Mouse (Mus musculus) CH12.LX (cell line): ENCODE data around the gene Zfp788. TPM values are rescaled to one million over a fixed set of nuclear protein-coding genes. Genes with fewer than 3 reads are reported as not detected.

Experiments
- DNase-seq: peaks from one replicate; pipeline ENCODE4 v3.0.0-alpha.2; 2013; ENCODE audit errors: extremely low read depth
- H3K27ac ChIP-seq: 2 replicates; pipeline ENCODE4 v1.5.1; 2012; ENCODE audit warnings: low read depth, mild to moderate bottlenecking, control low read depth, moderate library complexity; ENCODE audit not compliant: insufficient read depth
- H3K27me3 ChIP-seq: replicated peaks from 2 replicates; pipeline ENCODE3; 2012; ENCODE audit warnings: inconsistent platforms
- H3K36me3 ChIP-seq, 2 experiments: replicated peaks in 1 of 2; 2 replicates each; pipeline versions ENCODE3 to v1.6.1; 2012; ENCODE audit warnings: inconsistent platforms in 1 of 2, low read length in 1 of 2, mild to moderate bottlenecking in 1 of 2, mixed read lengths in 1 of 2, moderate library complexity in 1 of 2; ENCODE audit not compliant: control insufficient read depth in 1 of 2, insufficient read depth in 1 of 2
- H3K4me1 ChIP-seq, 2 experiments: 2 replicates each; pipeline ENCODE4 v1.6.1; 2012; ENCODE audit warnings: inconsistent platforms in 1 of 2, moderate library complexity in 1 of 2; ENCODE audit not compliant: insufficient read depth in 2 of 2, control insufficient read depth in 1 of 2
- H3K4me2 ChIP-seq: 2 replicates; pipeline ENCODE4 v1.6.1; 2012; ENCODE audit warnings: low read depth, mild to moderate bottlenecking, control low read depth; ENCODE audit not compliant: poor library complexity, insufficient read depth, severe bottlenecking
- H3K4me3 ChIP-seq, 3 experiments: fragments of 150-350 bp in 1 of 3; sonication (generic) in 1 of 3; replicated peaks in 1 of 3; 2 replicates each; pipeline versions ENCODE3 to v1.5.1; 2011 to 2012; ENCODE audit warnings: low read depth in 2 of 3, low read length in 2 of 3, mild to moderate bottlenecking in 2 of 3, moderate library complexity in 2 of 3, control low read depth in 1 of 3, improper control_type of control experiment in 1 of 3, inconsistent platforms in 1 of 3, mixed read lengths in 1 of 3; ENCODE audit not compliant: poor library complexity in 1 of 3
- H3K79me2 ChIP-seq: replicated peaks from 2 replicates; pipeline ENCODE4 v1.6.1; 2012; ENCODE audit warnings: mild to moderate bottlenecking, moderate library complexity; ENCODE audit not compliant: control insufficient read depth, poor library complexity, insufficient read depth, severe bottlenecking; ENCODE audit errors: extremely low read depth
- H3K9ac ChIP-seq: 2 replicates; pipeline ENCODE4 v1.6.1; 2012; ENCODE audit warnings: low read depth, mild to moderate bottlenecking, control low read depth, moderate library complexity; ENCODE audit not compliant: insufficient read depth
- H3K9me3 ChIP-seq: replicated peaks from 2 replicates; pipeline ENCODE3; 2012; ENCODE audit warnings: low read length, inconsistent platforms, mixed read lengths
- CHD2 ChIP-seq: IDR thresholded peaks from 2 replicates; pipeline ENCODE4 v1.6.1; 2011; ENCODE audit warnings: low read length, improper control_type of control experiment
- E2F4 ChIP-seq: IDR thresholded peaks from 2 replicates; pipeline ENCODE4 v1.6.1; 2011; ENCODE audit warnings: low read depth, low read length, improper control_type of control experiment; ENCODE audit not compliant: insufficient replicate concordance
- ELF1 ChIP-seq: IDR thresholded peaks from 2 replicates; pipeline ENCODE4 v1.6.1; 2014; ENCODE audit warnings: low read depth, mild to moderate bottlenecking, inconsistent platforms, low read length, improper control_type of control experiment
- EP300 ChIP-seq: IDR thresholded peaks from 2 replicates; pipeline ENCODE4 v1.6.1; 2011; ENCODE audit warnings: low read length, improper control_type of control experiment
- ETS1 ChIP-seq: conservative IDR thresholded peaks from 2 replicates; pipeline ENCODE4 v1.6.1; 2012; ENCODE audit warnings: low read depth, mild to moderate bottlenecking, inconsistent platforms, low read length, improper control_type of control experiment, moderate library complexity
- GABPA ChIP-seq: IDR thresholded peaks from 2 replicates; pipeline ENCODE4 v1.6.1; 2012; ENCODE audit warnings: low read depth, low read length, improper control_type of control experiment, inconsistent platforms; ENCODE audit not compliant: insufficient replicate concordance
- MAZ ChIP-seq: IDR thresholded peaks from 2 replicates; pipeline ENCODE4 v1.6.1; 2012; ENCODE audit warnings: low read depth, mild to moderate bottlenecking, inconsistent platforms, low read length, improper control_type of control experiment, moderate library complexity
- MEF2A ChIP-seq: IDR thresholded peaks from 2 replicates; pipeline ENCODE4 v1.6.1; 2014; ENCODE audit warnings: low read depth, mild to moderate bottlenecking, inconsistent platforms, low read length, improper control_type of control experiment, borderline replicate concordance
- MYC ChIP-seq: IDR thresholded peaks from 2 replicates; pipeline ENCODE4 v1.6.1; 2011; ENCODE audit warnings: low read depth, mild to moderate bottlenecking, improper control_type of control experiment, low read length
- POLR2A ChIP-seq: IDR thresholded peaks from 2 replicates; pipeline ENCODE4 v1.6.1; 2011; ENCODE audit warnings: low read depth, mild to moderate bottlenecking, improper control_type of control experiment, low read length
- POLR2AphosphoS2 ChIP-seq: IDR thresholded peaks from 2 replicates; pipeline ENCODE4 v1.6.1; 2011; ENCODE audit warnings: low read depth, low read length, improper control_type of control experiment
- RCOR1 ChIP-seq: conservative IDR thresholded peaks from 2 replicates; pipeline ENCODE4 v1.6.1; 2012; ENCODE audit warnings: low read depth, mild to moderate bottlenecking, inconsistent platforms, low read length, improper control_type of control experiment
- SIN3A ChIP-seq: IDR thresholded peaks from 2 replicates; pipeline ENCODE4 v1.6.1; 2012; ENCODE audit warnings: low read length, improper control_type of control experiment, inconsistent platforms
- SMC3 ChIP-seq: IDR thresholded peaks from 2 replicates; pipeline ENCODE4 v1.6.1; 2011; ENCODE audit warnings: low read depth, low read length, improper control_type of control experiment
- TBP ChIP-seq: conservative IDR thresholded peaks from 2 replicates; pipeline ENCODE4 v1.6.1; 2011; ENCODE audit warnings: low read depth, low read length, improper control_type of control experiment
- TCF12 ChIP-seq: IDR thresholded peaks from 2 replicates; pipeline ENCODE4 v1.6.1; 2014; ENCODE audit warnings: low read depth, mild to moderate bottlenecking, inconsistent platforms, low read length, improper control_type of control experiment
- UBTF ChIP-seq: IDR thresholded peaks from 2 replicates; pipeline ENCODE4 v1.6.1; 2012; ENCODE audit warnings: low read depth, mild to moderate bottlenecking, inconsistent platforms, low read length, improper control_type of control experiment, moderate library complexity
- USF1 ChIP-seq: IDR thresholded peaks from 2 replicates; pipeline ENCODE4 v1.6.1; 2014; ENCODE audit warnings: low read depth, mild to moderate bottlenecking, inconsistent platforms, low read length, improper control_type of control experiment
- USF2 ChIP-seq: conservative IDR thresholded peaks from 2 replicates; pipeline ENCODE4 v1.6.1; 2011; ENCODE audit warnings: low read depth, low read length, improper control_type of control experiment
- ZC3H11A ChIP-seq: IDR thresholded peaks from 2 replicates; pipeline ENCODE4 v1.6.1; 2012; ENCODE audit warnings: low read depth, mild to moderate bottlenecking, inconsistent platforms, low read length, improper control_type of control experiment
- dilution Hi-C: fragments of 300-500 bp; cut with MboI; formaldehyde crosslinking; loops from 2 replicates; pipeline ENCODE4 v1.14.3; 2020; ENCODE audit warnings: low sequenced_read_pairs; ENCODE audit not compliant: extremely low pct_unique_long_range_greater_than_20kb, extremely low pct_ligation_motif_present
- in situ Hi-C: fragments of 300-500 bp; cut with MboI; formaldehyde crosslinking; loops from 3 replicates; pipeline ENCODE4 v1.14.3; 2019; ENCODE audit warnings: low sequenced_read_pairs, low pct_ligation_motif_present, low pct_unique_long_range_greater_than_20kb, mixed read lengths
- polyA plus RNA-seq: library from polyadenylated mRNA; unstranded; fragments of >175 nt; gene quantifications from 2 replicates; pipeline ENCODE4 v1.2.1, GENCODE M21; 2012; ENCODE audit warnings: low read depth; ENCODE audit not compliant: insufficient read length
- total RNA-seq, 2 experiments: library from RNA; depleted of rRNA; stranded (reverse); fragments of 300-350 nt in 1 of 2; fragments of >200 nt in 1 of 2; gene quantifications; 2 replicates each; pipeline ENCODE4 v1.2.3; 2012 to 2014

The Zfp788 gene
- total and polyA plus RNA-seq, 3 experiments, result 4.8 to 11.6 (median 5.6) TPM

- TF ChIP-seq RCOR1 (no peak), MYC (peak; percentile 83), UBTF (no peak), MEF2A (peak; percentile 68; the same call in 1 of the 2 replicates), CHD2 (no peak), EP300 (no peak), SIN3A (peak; percentile 67), E2F4 (peak; percentile 69; the same call in 1 of the 2 replicates), USF2 (no peak), ETS1 (peak; percentile 20; the same call in 1 of the 2 replicates), USF1 (no peak), POLR2AphosphoS2 (peak; percentile 67; the same call in 1 of the 2 replicates), TBP (peak; percentile 90)
- TF ChIP-seq, all 38 proteins: peak for 18
Measured at GRCm38 (mm10) chr7:41599034-41599813, 33.8 kb upstream of the Zfp788 start, which contains the start of gene 2610021A01Rik (continued).

GRCm38 (mm10) chr7:41599932-41600548 is 33.0 kb upstream of the Zfp788 start:
- H3K9ac ChIP-seq, result peak overlapping the region; percentile 89
- no peaks in the 10 kb centered on the region for H3K27me3 ChIP-seq
- no peaks in the 10 kb centered on the region for H3K9me3 ChIP-seq
- dilution Hi-C loops (no loop called here), in situ Hi-C loops (no loop called here)
- H3K27ac ChIP-seq, result no peak overlapping the region
- peaks cover 30% of the 10 kb centered on the region for H3K79me2 ChIP-seq
- H3K4me2 ChIP-seq, result peak overlapping the region; percentile 99
- TF ChIP-seq TBP (no peak), POLR2A (no peak), ZC3H11A (no peak), SMC3 (no peak), POLR2AphosphoS2 (no peak), GABPA (no peak), UBTF (no peak), E2F4 (no peak), SIN3A (no peak), ELF1 (no peak), TCF12 (no peak), MAZ (no peak), EP300 (no peak)
- peak overlapping the region; percentile 70 to 93 (median 91) for H3K4me3 ChIP-seq
- peaks cover 3 to 16% of the 10 kb centered on the region in 2 experiments for H3K4me1 ChIP-seq
- DNase-seq, result no peak
- H3K36me3 ChIP-seq, result peaks cover 4 to 18% of the 10 kb centered on the region in 2 experiments
